Mouse (Mus musculus): ENCODE results near the gene Gstz1.
"Not testable (repeated sequence)": the region's sequence is repeated elsewhere in the genome, so short reads cannot be mapped to it uniquely, and the experiment has no call there.

Gene Gstz1

GRCm38 (mm10) chr12:87146966-87147365 lies at the start of gene Gstz1:
Gene Gstz1, plus strand, starts transcription at chr12:87147165.
- DNase-seq (ENCODE audit: low read depth in 1 of 2, low spot score in 2 of 2): peak; percentile 43 to 73

- no peak for DNase-seq (ENCODE audit: low read depth in 1 of 2, low spot score in 2 of 2)
Observed at GRCm38 (mm10) chr12:87100331-87100730, 46.6 kb upstream of the Gstz1 start.

GRCm38 (mm10) chr12:87102165-87102631 lies 44.8 kb upstream of the Gstz1 start, which contains the start of gene Ngb:
Gene Ngb, minus strand, starts transcription at chr12:87102539.
- DNase-seq (ENCODE audit: low read depth in 1 of 2, low spot score in 2 of 2): no peak

GRCm38 (mm10) chr12:87103471-87103870 lies 43.5 kb upstream of the Gstz1 start:
- DNase-seq (ENCODE audit: low read depth in 1 of 2, low spot score in 2 of 2): no peak

- no peak for DNase-seq (ENCODE audit: low read depth in 1 of 2, low spot score in 2 of 2)
Observed at GRCm38 (mm10) chr12:87104796-87105195, 42.2 kb upstream of the Gstz1 start.

- DNase-seq (ENCODE audit: low read depth in 1 of 2, low spot score in 2 of 2): no peak
Observed at GRCm38 (mm10) chr12:87107357-87107977, 39.5 kb upstream of the Gstz1 start.

- DNase-seq (ENCODE audit: low read depth in 1 of 2, low spot score in 2 of 2): no peak
Observed at GRCm38 (mm10) chr12:87121918-87122589, 24.9 kb upstream of the Gstz1 start.

GRCm38 (mm10) chr12:87127256-87127655 lies 19.7 kb upstream of the Gstz1 start:
- DNase-seq (ENCODE audit: low read depth in 1 of 2, low spot score in 2 of 2): no peak

- no peak for DNase-seq (ENCODE audit: low read depth in 1 of 2, low spot score in 2 of 2)
Observed at GRCm38 (mm10) chr12:87130224-87130623, 16.7 kb upstream of the Gstz1 start.

GRCm38 (mm10) chr12:87131181-87131580 lies 15.8 kb upstream of the Gstz1 start:
- no peak for DNase-seq (ENCODE audit: low read depth in 1 of 2, low spot score in 2 of 2)

- no peak for DNase-seq (ENCODE audit: low read depth in 1 of 2, low spot score in 2 of 2)
Observed at GRCm38 (mm10) chr12:87131619-87132018, 15.3 kb upstream of the Gstz1 start.

GRCm38 (mm10) chr12:87132210-87132609 lies 14.8 kb upstream of the Gstz1 start:
- no peak for DNase-seq (ENCODE audit: low read depth in 1 of 2, low spot score in 2 of 2)

GRCm38 (mm10) chr12:87132784-87133183 lies 14.2 kb upstream of the Gstz1 start:
- no peak for DNase-seq (ENCODE audit: low read depth in 1 of 2, low spot score in 2 of 2)

- DNase-seq (ENCODE audit: low read depth in 1 of 2, low spot score in 2 of 2): no peak
Observed at GRCm38 (mm10) chr12:87137439-87138341, 9.3 kb upstream of the Gstz1 start.

- DNase-seq (ENCODE audit: low read depth in 1 of 2, low spot score in 2 of 2): no peak
Observed at GRCm38 (mm10) chr12:87138342-87138701, 8.6 kb upstream of the Gstz1 start.

- DNase-seq (ENCODE audit: low read depth in 1 of 2, low spot score in 2 of 2): no peak
Observed at GRCm38 (mm10) chr12:87138768-87139167, 8.2 kb upstream of the Gstz1 start.

- DNase-seq (ENCODE audit: low read depth in 1 of 2, low spot score in 2 of 2): no peak
Observed at GRCm38 (mm10) chr12:87142156-87142555, 4.8 kb upstream of the Gstz1 start.

GRCm38 (mm10) chr12:87147395-87148089 lies 577 bp downstream of the Gstz1 start, which contains the start of gene Pomt2:
Gene Pomt2, minus strand, starts transcription at chr12:87147968.
- peak; percentile 81 to 85 for DNase-seq (ENCODE audit: low read depth in 1 of 2, low spot score in 2 of 2)

- DNase-seq (ENCODE audit: low read depth in 1 of 2, low spot score in 2 of 2): no peak
Observed at GRCm38 (mm10) chr12:87148136-87148535, 1.2 kb downstream of the Gstz1 start.

- DNase-seq (ENCODE audit: low read depth in 1 of 2, low spot score in 2 of 2): no peak
Observed at GRCm38 (mm10) chr12:87149471-87149870, 2.5 kb downstream of the Gstz1 start.

GRCm38 (mm10) chr12:87154448-87154847 lies 7.5 kb downstream of the Gstz1 start:
- not testable (repeated sequence) for DNase-seq (ENCODE audit: low read depth in 1 of 2, low spot score in 2 of 2)
